Mouse (Mus musculus) T-cell, adult 2 months (primary cell): Measurements from ENCODE around the gene Prkcq.

Experiments used
- DNase-seq: peaks from one replicate; pipeline ENCODE4 v3.0.0; 2022; ENCODE audit warnings: low spot score

Gene Prkcq

GRCm38 (mm10) chr2:11186586-11186985 lies 14.7 kb downstream of the Prkcq start:
- DNase-seq, result no peak

GRCm38 (mm10) chr2:11187166-11187565 lies 15.3 kb downstream of the Prkcq start:
- DNase-seq, result peak; percentile 88

GRCm38 (mm10) chr2:11188279-11188678 lies 16.4 kb downstream of the Prkcq start:
- no peak for DNase-seq

GRCm38 (mm10) chr2:11189150-11189767 lies 17.4 kb downstream of the Prkcq start:
- no peak for DNase-seq

DNA sequence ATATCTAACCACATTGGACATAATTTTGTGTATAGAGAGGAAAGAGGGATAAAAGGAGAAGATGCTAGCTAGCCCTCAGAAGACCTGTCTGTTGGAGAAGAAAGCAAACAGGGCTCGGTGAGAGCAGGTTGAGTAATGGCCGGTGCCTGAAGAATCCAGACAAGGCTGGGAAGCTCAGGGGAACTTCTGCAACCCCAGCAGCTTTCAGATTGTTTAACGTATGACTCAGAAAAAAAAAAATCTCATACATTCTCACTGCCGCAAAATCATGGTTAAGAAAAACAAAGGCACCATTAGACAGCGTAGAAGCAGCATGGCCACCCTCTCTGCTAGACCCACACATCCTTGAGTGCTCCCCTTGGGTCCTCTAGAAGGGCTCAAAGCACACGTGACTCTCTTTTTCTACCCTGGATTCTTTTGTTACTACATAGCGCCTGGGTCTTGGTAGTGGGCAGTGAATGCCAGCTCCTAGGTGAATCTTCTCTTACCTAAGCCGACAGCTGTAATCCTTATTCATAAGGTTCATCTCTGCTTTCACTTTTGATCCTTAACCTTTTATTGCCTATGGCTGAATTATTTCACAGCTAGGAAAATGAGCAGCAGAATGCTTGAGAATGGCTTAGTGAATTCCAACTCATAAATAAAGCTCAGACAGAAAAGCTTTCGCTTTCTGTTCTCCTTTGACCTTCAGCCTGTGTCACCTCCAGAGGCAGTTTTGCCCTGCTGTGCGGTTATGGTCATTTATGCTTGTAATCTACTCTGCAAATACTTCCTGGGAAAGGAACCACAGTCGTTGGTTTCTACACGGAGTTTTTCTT lies 20.6 kb downstream of the Prkcq start:
- DNase-seq, result peak; percentile 46

DNA sequence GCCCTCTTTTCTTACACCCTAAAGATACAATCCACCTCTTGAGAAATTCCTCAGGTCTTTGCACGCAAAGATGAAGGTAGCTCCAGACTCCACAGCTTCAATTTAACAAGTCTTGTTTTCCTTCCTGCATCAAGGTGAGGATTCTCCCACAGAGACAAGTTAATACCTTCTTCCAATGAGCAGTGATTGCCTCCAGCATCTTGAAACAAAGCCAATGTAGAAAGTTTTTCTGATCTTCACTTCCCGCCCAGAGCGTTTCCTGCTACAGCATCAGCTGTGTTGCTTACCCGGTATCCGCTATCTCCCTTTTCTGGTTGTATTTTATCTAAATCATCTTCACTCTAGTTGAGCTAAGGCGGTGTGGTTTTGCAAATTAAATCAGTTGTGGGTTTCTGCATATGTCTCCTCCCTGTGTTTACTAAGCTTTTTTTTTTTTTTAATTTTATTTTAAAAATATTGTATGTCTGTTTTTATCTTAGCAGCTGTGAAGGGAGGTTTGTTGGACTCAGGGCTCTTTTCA lies 21.3 kb downstream of the Prkcq start:
- peak; percentile 83 for DNase-seq

GRCm38 (mm10) chr2:11194732-11195340 lies 22.9 kb downstream of the Prkcq start:
- peak; percentile 78 for DNase-seq

DNA sequence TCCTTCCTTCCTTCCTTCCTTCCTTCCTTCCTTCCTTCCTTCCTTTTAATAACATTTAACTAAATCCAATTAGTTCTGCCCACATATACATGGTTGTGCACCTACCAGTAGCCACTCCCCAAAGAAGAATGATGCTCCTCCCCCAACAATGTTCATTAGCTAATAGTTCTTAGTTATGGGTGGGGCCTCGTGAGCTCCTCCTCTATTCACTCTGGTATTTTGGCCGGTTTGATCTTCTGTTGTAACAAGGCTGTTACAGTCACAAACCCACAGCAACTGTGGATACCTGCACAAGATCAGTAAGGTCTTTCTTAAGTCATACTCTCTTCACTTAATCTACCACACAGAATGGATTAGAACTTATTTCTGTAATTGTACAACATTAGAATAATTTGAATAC lies 24.2 kb downstream of the Prkcq start:
- no peak for DNase-seq

- no peak for DNase-seq
Observed at GRCm38 (mm10) chr2:11196952-11197559, 25.1 kb downstream of the Prkcq start.

GRCm38 (mm10) chr2:11199624-11200023 lies 27.7 kb downstream of the Prkcq start:
- DNase-seq, result no peak

GRCm38 (mm10) chr2:11202841-11203240 lies 30.9 kb downstream of the Prkcq start:
- peak; percentile 65 for DNase-seq

- DNase-seq, result peak; percentile 59
Observed at GRCm38 (mm10) chr2:11203261-11203660, 31.4 kb downstream of the Prkcq start.

- peak; percentile 88 for DNase-seq
Observed at GRCm38 (mm10) chr2:11204232-11204631, 32.3 kb downstream of the Prkcq start.

GRCm38 (mm10) chr2:11204961-11205360 lies 33.1 kb downstream of the Prkcq start:
- no peak for DNase-seq

DNA sequence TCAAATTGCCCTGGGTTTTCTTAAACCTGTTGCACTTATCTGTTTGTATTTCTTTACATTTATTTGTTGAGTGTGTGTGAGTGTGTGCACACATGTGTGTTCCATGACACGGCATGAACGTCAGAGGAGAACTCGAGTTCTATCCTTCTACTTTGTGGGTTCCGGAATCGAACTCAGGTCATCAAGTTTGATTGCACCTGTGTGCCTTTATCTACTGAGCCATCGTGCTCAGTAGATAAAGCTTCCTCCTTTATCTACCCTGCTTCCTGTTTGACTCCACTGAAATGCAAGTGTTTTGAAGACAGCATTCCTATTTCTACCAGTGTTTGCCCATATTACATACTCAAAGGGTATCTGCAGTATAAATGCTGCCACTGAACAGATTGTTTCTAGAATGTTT lies 33.8 kb downstream of the Prkcq start:
- DNase-seq, result peak; percentile 67

GRCm38 (mm10) chr2:11208263-11208662 lies 36.4 kb downstream of the Prkcq start:
- DNase-seq, result peak; percentile 48

GRCm38 (mm10) chr2:11209335-11209734 lies 37.4 kb downstream of the Prkcq start:
- DNase-seq, result no peak

DNA sequence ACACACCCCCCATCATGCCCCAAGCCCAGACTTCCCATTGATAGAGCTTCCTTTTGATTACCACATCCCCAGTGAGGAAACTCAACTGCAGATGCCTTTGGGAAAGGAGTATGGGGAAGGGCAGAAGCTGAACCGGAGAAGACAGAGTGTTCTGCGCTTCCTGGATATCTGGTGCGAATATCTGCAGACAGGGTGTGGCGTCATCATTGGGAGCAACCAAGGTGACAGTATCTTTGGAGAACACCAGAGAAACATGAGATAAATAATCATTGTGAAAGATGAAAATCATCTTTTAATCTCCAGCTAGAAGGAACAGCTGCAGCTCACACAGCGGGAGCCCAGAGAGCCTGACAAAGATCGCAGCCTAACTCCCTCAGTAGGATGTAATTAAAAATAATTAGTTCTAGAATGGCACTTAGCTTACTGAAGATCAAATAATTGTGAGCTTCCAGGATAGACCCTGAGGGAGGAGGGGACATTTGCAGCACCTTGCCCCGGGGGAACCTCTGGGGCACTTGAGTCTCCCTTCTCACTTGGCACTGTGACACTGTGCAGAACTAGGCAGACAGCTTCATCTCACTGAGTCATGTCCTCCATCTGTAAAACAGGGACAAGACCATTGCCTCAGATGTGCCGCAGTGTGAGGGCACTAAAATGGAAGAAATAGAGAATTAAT lies 38.5 kb downstream of the Prkcq start:
- DNase-seq, result no peak

GRCm38 (mm10) chr2:11211961-11212562 lies 40.2 kb downstream of the Prkcq start:
- DNase-seq, result peak; percentile 61

DNA sequence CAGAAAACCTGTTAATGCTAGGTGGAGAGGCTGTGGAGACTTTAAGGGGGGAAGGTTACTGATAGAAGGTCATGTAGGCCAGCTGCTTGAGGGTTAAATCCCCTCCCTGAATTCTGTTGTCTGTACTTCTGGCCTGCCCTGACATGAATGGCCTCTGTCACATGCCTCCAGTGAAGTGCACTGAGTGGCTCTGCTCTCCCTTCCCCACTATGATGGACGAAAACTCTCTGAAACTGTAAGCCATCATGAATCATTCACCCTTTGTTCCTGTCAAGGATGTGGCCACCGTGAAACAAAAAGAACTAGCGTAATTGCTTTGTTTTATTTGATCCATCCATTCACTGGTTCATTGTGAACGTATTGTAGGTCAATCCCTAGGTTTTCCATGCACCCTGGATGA lies 44.5 kb downstream of the Prkcq start:
- DNase-seq, result peak; percentile 71

GRCm38 (mm10) chr2:11216847-11217246 lies 44.9 kb downstream of the Prkcq start:
- peak; percentile 35 for DNase-seq
